Mouse (Mus musculus) lung, embryonic 15.5 days (tissue): ENCODE measurements at regions not wholly inside any gene's neighbourhood (a gene's known extent, or its start where the extent isn't known, plus 50 kb on each side); places are given as distances from the start of the nearest gene placed in this dataset.

ENCODE experiments used
- ATAC-seq: fragments of 200-750 bp; cut with Nextera tagmentation; 2 replicates; pipeline ENCODE4 v1.8.0; 2017; ENCODE audit warnings: moderate number of reproducible peaks, borderline replicate concordance; ENCODE audit not compliant: low FRiP score, low TSS enrichment; ENCODE audit errors: extremely low read depth
- H3K27ac ChIP-seq: fragments of 300-500 bp; sonication (generic); 2 replicates; pipeline ENCODE4 v1.5.1; 2015; ENCODE audit warnings: moderate library complexity, mild to moderate bottlenecking, inconsistent platforms
- H3K27me3 ChIP-seq: fragments of 300-500 bp; sonication (generic); 2 replicates; pipeline ENCODE4 v1.6.1; 2015; ENCODE audit warnings: inconsistent platforms
- H3K36me3 ChIP-seq: fragments of 300-500 bp; sonication (generic); 2 replicates; pipeline ENCODE4 v1.6.1; 2015; ENCODE audit warnings: inconsistent platforms
- H3K4me1 ChIP-seq: fragments of 300-500 bp; sonication (generic); 2 replicates; pipeline ENCODE4 v1.6.1; 2015; ENCODE audit warnings: inconsistent platforms
- H3K4me2 ChIP-seq: fragments of 300-500 bp; sonication (generic); 2 replicates; pipeline ENCODE4 v1.6.1; 2015; ENCODE audit warnings: inconsistent platforms, mild to moderate bottlenecking, moderate library complexity
- H3K4me3 ChIP-seq: fragments of 300-500 bp; sonication (generic); 2 replicates; pipeline ENCODE4 v1.5.1; 2015; ENCODE audit warnings: mild to moderate bottlenecking, inconsistent platforms
- H3K9ac ChIP-seq: fragments of 300-500 bp; sonication (generic); 2 replicates; pipeline ENCODE4 v1.6.1; 2015; ENCODE audit warnings: inconsistent platforms
- H3K9me3 ChIP-seq: fragments of 300-500 bp; sonication (generic); 2 replicates; pipeline ENCODE4 v1.6.1; 2016; ENCODE audit warnings: inconsistent platforms
- WGBS: fragments of 180-500 bp; shearing (Covaris S2); methylation state at CpG from one replicate; pipeline ENCODE4 v1.1.7; 2015; 5-methylcytosine and 5-hydroxymethylcytosine counted together

- no peak overlapping the region for H3K27ac ChIP-seq
- WGBS = 33% methylated on average over 5 of the region's 5 CpGs
- H3K4me2 ChIP-seq = no peak overlapping the region
- peaks cover 42% of the 10 kb centered on the region for H3K4me1 ChIP-seq
- no peak overlapping the region for H3K4me3 ChIP-seq
- no peaks in the 10 kb centered on the region for H3K9me3 ChIP-seq
- H3K36me3 ChIP-seq = no peaks in the 10 kb centered on the region
- no peak for ATAC-seq
- no peak overlapping the region for H3K9ac ChIP-seq
- H3K27me3 ChIP-seq = no peaks in the 10 kb centered on the region
Observed at GRCm38 (mm10) chr13:37559056-37559455, 214.0 kb downstream of the Ly86 start.

- H3K27ac ChIP-seq = no peak overlapping the region
- H3K4me1 ChIP-seq = peaks cover 42% of the 10 kb centered on the region
Observed at GRCm38 (mm10) chr13:37559706-37560313, 214.8 kb downstream of the Ly86 start.

DNA sequence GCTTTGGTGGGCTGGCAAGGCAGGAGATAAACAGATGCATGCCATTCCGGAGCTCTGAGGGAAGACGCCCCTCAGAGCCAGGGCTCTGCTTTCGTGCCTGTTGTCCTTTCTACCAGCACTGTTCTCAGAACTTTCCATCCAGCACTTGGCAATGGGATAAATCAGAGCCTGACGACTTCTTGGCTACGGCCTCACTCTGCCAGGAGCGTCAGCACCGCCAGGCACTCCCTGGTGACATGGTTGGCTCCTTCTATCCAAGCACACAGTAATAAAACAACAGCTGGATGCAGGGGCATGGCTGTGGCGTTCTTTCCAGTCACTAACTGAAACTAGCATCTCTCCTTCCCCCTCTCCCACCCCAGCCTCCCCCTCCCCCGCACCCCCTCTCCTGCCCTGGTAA, 215.4 kb downstream of the Ly86 start:
- Histone ChIP-seq H3K9me3 (no peaks in the 10 kb centered on the region), H3K27me3 (no peaks in the 10 kb centered on the region), H3K4me2 (no peak overlapping the region), H3K9ac (no peak overlapping the region), H3K27ac (no peak overlapping the region), H3K36me3 (no peaks in the 10 kb centered on the region), H3K4me1 (peaks cover 42% of the 10 kb centered on the region), H3K4me3 (no peak overlapping the region)
- no peak for ATAC-seq
- WGBS = 33% methylated on average over 9 of the region's 9 CpGs

More at GRCm38 (mm10) chr13:37559706-37560313, 214.8 kb downstream of the Ly86 start:
- ATAC-seq = no peak
- H3K9me3 ChIP-seq = no peaks in the 10 kb centered on the region
- no peak overlapping the region for H3K4me3 ChIP-seq
- WGBS = 58% methylated on average over 7 of the region's 7 CpGs
- H3K9ac ChIP-seq = no peak overlapping the region
- no peaks in the 10 kb centered on the region for H3K27me3 ChIP-seq
- no peaks in the 10 kb centered on the region for H3K36me3 ChIP-seq
- no peak overlapping the region for H3K4me2 ChIP-seq

GRCm38 (mm10) chr13:37560800-37561199, 215.8 kb downstream of the Ly86 start:
- peaks cover 42% of the 10 kb centered on the region for H3K4me1 ChIP-seq
- H3K9me3 ChIP-seq = no peaks in the 10 kb centered on the region
- no peaks in the 10 kb centered on the region for H3K27me3 ChIP-seq
- no peak overlapping the region for H3K9ac ChIP-seq
- no peak overlapping the region for H3K4me3 ChIP-seq
- H3K4me2 ChIP-seq = no peak overlapping the region
- no peak overlapping the region for H3K27ac ChIP-seq
- ATAC-seq = no peak
- H3K36me3 ChIP-seq = no peaks in the 10 kb centered on the region
- WGBS = 43% methylated on average over 3 of the region's 3 CpGs

DNA sequence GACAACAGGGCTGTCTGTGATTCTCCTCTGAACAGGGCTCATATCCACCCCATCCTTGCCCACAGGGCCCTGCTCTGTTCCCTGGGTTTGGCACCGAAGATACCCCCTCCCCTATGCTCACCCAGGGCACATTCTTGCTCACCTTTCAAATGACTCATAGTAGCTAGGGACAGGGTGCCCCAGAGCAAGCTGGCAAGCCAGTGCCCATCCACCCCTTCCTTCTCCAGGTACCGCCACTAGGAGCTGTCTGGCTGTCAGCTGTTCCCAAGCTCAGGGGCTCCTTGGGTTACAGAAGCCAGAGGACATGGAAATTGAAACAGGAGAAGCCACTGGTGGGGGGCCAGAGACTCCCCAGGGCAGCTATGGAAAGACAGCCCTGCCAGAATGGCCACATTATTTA, 216.4 kb downstream of the Ly86 start:
- H3K4me1 ChIP-seq = peaks cover 42% of the 10 kb centered on the region
- no peak; the same call in 1 of the 2 replicates for ATAC-seq

GRCm38 (mm10) chr13:37562141-37562540, 216.1 kb upstream of the Rreb1 start:
- no peaks in the 10 kb centered on the region for H3K36me3 ChIP-seq
- H3K4me3 ChIP-seq = no peak overlapping the region
- H3K9ac ChIP-seq = no peak overlapping the region
- H3K4me2 ChIP-seq = no peak overlapping the region
- ATAC-seq = no peak; the same call in 1 of the 2 replicates
- peaks cover 39% of the 10 kb centered on the region for H3K4me1 ChIP-seq
- H3K27me3 ChIP-seq = no peaks in the 10 kb centered on the region
- H3K27ac ChIP-seq = peak overlapping the region; percentile 57
- 23% methylated on average over 9 of the region's 9 CpGs for WGBS
- no peaks in the 10 kb centered on the region for H3K9me3 ChIP-seq

More for the DNA sequence above, 216.4 kb downstream of the Ly86 start:
- Histone ChIP-seq H3K4me2 (no peak overlapping the region), H3K9me3 (no peaks in the 10 kb centered on the region), H3K4me3 (no peak overlapping the region), H3K9ac (no peak overlapping the region), H3K27ac (no peak overlapping the region), H3K36me3 (no peaks in the 10 kb centered on the region), H3K27me3 (no peaks in the 10 kb centered on the region)
- WGBS = 41% methylated on average over 2 of the region's 2 CpGs

DNA sequence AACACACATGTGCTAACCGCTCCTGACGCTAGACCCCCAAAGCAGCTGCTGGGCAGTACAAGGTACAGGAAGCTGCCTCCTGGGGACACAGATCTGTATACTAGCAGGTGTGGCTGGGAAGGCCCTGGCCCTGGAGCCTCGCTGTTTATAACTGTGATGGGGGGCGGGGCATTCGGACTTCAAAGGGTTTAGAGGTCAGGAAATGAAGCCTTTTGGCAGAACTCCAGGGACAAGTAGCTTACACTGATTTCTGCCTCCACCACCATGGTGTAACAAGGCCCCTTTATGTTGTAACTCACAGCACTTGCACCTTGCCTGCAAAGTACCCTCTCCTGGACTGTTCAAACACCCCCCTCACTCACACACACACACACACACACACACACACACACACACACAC, 215.5 kb upstream of the Rreb1 start:
- H3K36me3 ChIP-seq = no peaks in the 10 kb centered on the region
- peak; percentile 82 for ATAC-seq
- H3K4me2 ChIP-seq = no peak overlapping the region
- peaks cover 37% of the 10 kb centered on the region for H3K4me1 ChIP-seq
- peak overlapping the region; percentile 57 for H3K27ac ChIP-seq
- no peaks in the 10 kb centered on the region for H3K9me3 ChIP-seq
- H3K4me3 ChIP-seq = no peak overlapping the region
- WGBS = 2% methylated on average over 5 of the region's 5 CpGs
- H3K27me3 ChIP-seq = no peaks in the 10 kb centered on the region
- H3K9ac ChIP-seq = no peak overlapping the region

- H3K4me3 ChIP-seq = no peak overlapping the region
- no peaks in the 10 kb centered on the region for H3K36me3 ChIP-seq
- no peak overlapping the region for H3K4me2 ChIP-seq
- no peak overlapping the region for H3K27ac ChIP-seq
- H3K9me3 ChIP-seq = no peaks in the 10 kb centered on the region
- 75% methylated on average over 3 of the region's 3 CpGs for WGBS
- no peaks in the 10 kb centered on the region for H3K27me3 ChIP-seq
- peaks cover 7% of the 10 kb centered on the region; the same call in 1 of the 2 replicates for H3K4me1 ChIP-seq
- no peak for ATAC-seq
- H3K9ac ChIP-seq = no peak overlapping the region
Observed at GRCm38 (mm10) chr13:37569051-37569450, 209.1 kb upstream of the Rreb1 start.

- 88% methylated on average over 3 of the region's 3 CpGs for WGBS
- Histone ChIP-seq H3K4me1 (peaks cover 7% of the 10 kb centered on the region; the same call in 1 of the 2 replicates), H3K27ac (no peak overlapping the region), H3K9ac (no peak overlapping the region), H3K4me3 (no peak overlapping the region), H3K36me3 (no peaks in the 10 kb centered on the region), H3K27me3 (no peaks in the 10 kb centered on the region), H3K9me3 (no peaks in the 10 kb centered on the region), H3K4me2 (no peak overlapping the region)
- ATAC-seq = no peak
Observed at GRCm38 (mm10) chr13:37569486-37569885, 208.7 kb upstream of the Rreb1 start.

- WGBS = 38% methylated on average over 3 of the region's 3 CpGs
- Histone ChIP-seq H3K9ac (no peak overlapping the region), H3K36me3 (no peaks in the 10 kb centered on the region), H3K4me2 (no peak overlapping the region), H3K9me3 (no peaks in the 10 kb centered on the region), H3K4me3 (no peak overlapping the region), H3K4me1 (peaks cover 7% of the 10 kb centered on the region; the same call in 1 of the 2 replicates), H3K27ac (no peak overlapping the region), H3K27me3 (no peaks in the 10 kb centered on the region)
- no peak for ATAC-seq
Observed at GRCm38 (mm10) chr13:37572983-37573382, 205.2 kb upstream of the Rreb1 start.

GRCm38 (mm10) chr13:37579231-37579630, 199.0 kb upstream of the Rreb1 start:
- WGBS = 89% methylated on average over 10 of the region's 10 CpGs
- Histone ChIP-seq H3K9ac (no peak overlapping the region), H3K36me3 (no peaks in the 10 kb centered on the region), H3K27me3 (no peaks in the 10 kb centered on the region), H3K4me2 (no peak overlapping the region), H3K9me3 (no peaks in the 10 kb centered on the region), H3K4me1 (no peaks in the 10 kb centered on the region), H3K27ac (no peak overlapping the region), H3K4me3 (no peak overlapping the region)
- no peak for ATAC-seq

- no peak overlapping the region for H3K27ac ChIP-seq
- H3K9me3 ChIP-seq = no peaks in the 10 kb centered on the region
- no peak overlapping the region for H3K4me2 ChIP-seq
- no peaks in the 10 kb centered on the region for H3K36me3 ChIP-seq
- ATAC-seq = no peak
- H3K4me1 ChIP-seq = no peaks in the 10 kb centered on the region
- H3K27me3 ChIP-seq = no peaks in the 10 kb centered on the region
- no peak overlapping the region for H3K9ac ChIP-seq
- no peak overlapping the region for H3K4me3 ChIP-seq
- 66% methylated on average over 11 of the region's 11 CpGs for WGBS
Observed at GRCm38 (mm10) chr13:37579775-37580174, 198.4 kb upstream of the Rreb1 start.

GRCm38 (mm10) chr13:37580806-37581205, 197.4 kb upstream of the Rreb1 start:
- Histone ChIP-seq H3K4me2 (no peak overlapping the region), H3K27me3 (no peaks in the 10 kb centered on the region), H3K36me3 (no peaks in the 10 kb centered on the region), H3K9ac (no peak overlapping the region), H3K4me1 (no peaks in the 10 kb centered on the region), H3K27ac (no peak overlapping the region), H3K9me3 (no peaks in the 10 kb centered on the region), H3K4me3 (no peak overlapping the region)
- WGBS = 73% methylated on average over 2 of the region's 2 CpGs
- no peak for ATAC-seq
